Mouse (Mus musculus) megakaryocyte, embryonic 14.5 days (primary cell): Measurements from ENCODE around the gene Lat.
"Not testable (repeated sequence)": the region's sequence is repeated elsewhere in the genome, so short reads cannot be mapped to it uniquely, and the experiment has no call there.

Experiments
- FLI1 ChIP-seq: IDR thresholded peaks from 2 replicates; pipeline ENCODE4 v1.6.1; 2012; ENCODE audit warnings: low read length, inconsistent platforms, mixed read lengths
- GATA1 ChIP-seq: IDR thresholded peaks from 3 replicates; pipeline ENCODE4 v1.6.1; 2012; ENCODE audit warnings: mixed read lengths, low read length, inconsistent platforms, borderline replicate concordance

DNA sequence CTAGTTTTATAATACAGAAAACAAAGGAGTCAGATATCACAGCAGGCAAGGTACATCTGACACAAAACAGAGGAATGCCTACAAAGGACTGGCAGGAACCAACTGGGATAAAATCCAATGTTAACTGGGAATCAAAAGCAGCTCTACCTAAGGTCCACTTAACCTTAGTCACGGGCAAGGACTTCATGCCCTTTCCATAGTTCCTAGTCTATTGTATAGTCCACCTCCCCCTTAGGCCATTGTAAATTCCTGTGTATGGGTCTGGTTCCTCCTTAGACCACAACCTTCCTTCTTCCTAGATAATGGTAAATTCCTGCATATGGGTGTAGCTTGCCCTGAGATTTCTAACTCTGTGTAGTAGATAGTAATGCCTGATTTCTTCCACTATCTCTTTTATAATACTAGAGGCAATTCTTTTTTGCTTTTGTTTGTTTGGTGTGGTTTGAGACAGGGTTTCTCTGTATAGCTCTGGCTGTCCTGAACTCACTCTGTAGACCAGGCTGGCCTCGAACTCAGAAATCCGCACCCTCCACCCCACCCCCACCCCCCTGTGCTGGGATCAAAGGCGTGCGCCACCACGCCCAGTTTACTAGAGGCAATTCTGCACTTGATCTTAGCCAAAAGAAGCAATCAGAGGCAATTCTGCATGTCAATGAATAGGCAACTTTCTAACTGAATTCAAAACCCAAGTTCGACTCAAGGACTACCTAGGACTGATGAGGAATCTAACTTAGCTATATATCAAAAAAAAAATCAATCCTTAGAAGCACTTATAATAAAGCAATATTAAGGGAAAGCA is 22.9 kb upstream of the Lat start:
- TF ChIP-seq GATA1, FLI1: not testable (repeated sequence)
